Comparison of ENCODE assay signal across 11 mouse cellular contexts in the genomic region with DNA sequence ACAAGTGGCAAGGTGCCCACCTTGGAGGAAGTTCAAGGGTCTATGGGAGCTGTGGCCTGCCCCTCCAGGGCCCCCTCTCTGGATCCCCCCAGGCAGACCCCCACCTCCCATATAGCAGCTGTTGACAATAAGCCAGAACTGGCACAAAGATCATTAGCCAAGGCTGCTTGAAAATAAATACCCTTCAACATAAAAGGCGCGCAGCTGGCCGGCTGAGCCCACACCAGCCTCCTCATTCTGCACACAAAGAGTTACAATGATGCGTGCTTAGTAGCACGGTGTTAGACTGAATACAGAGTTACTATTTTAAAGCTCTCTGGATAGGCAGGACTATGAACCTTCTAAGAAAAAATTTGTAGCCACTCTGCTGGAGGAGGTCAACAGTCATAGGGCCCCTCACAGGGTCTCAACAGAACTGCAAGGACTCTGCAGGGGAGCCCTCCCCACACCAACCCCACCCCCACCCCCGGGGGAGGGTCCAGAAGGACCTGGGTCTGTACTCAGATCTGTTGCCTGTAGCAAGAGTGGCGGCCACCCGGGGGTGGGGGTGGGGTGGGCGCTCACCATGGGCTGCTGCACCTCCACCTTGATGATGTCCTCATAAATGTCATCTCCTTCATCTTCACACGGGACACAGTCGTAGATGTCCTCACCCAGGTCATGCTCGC. TPM values are rescaled to one million over a fixed set of nuclear protein-coding genes. Genes with fewer than 3 reads are reported as not detected.
A peak's percentile ranks its signal among the peaks of the same experiment; 100 is the strongest.
DNase-seq lines count a peak whose midpoint lies in the region; ATAC-seq lines count a peak whose summit lies in the region.
"Had no signal": no experiment of that assay in that cellular context is flagged by ENCODE, and none has a peak within 500 bp of the region (broad histone marks: within the 10 kb centered on the region; RNA-seq: fewer than 3 reads in every experiment).

No protein-coding gene starts in this region.

- H3K4me3 ChIP-seq in forebrain, embryonic 14.5 days (ENCODE audit: low read depth, low read length) = no peak overlapping the region
- H3K4me3 ChIP-seq in limb, embryonic 11.5 days (ENCODE audit: low read depth, low read length) = no peak overlapping the region
- no peak overlapping the region for H3K4me3 ChIP-seq in neural tube, embryonic 13.5 days
- H3K4me3 ChIP-seq: heart, embryonic 12.5 days had no signal

- ATAC-seq in forebrain, embryonic 14.5 days = peak; percentile 94
- ATAC-seq in limb, embryonic 11.5 days (ENCODE audit: insufficient number of reproducible peaks, low FRiP score, low TSS enrichment, low read depth) = no peak
- ATAC-seq in neural tube, embryonic 13.5 days (ENCODE audit: low read depth) = peak; percentile 83

- no peaks in the 10 kb centered on the region for H3K27me3 ChIP-seq in forebrain, embryonic 14.5 days (replicated peaks; ENCODE audit: control insufficient read depth, insufficient read depth, low read length)
- no peaks in the 10 kb centered on the region for H3K27me3 ChIP-seq in limb, embryonic 11.5 days (ENCODE audit: control insufficient read depth, insufficient read depth, low read length)
- H3K27me3 ChIP-seq in neural tube, embryonic 13.5 days = no peaks in the 10 kb centered on the region
- H3K27me3 ChIP-seq: heart, embryonic 12.5 days had no signal

- H3K4me1 ChIP-seq in forebrain, embryonic 14.5 days (ENCODE audit: control insufficient read depth, insufficient read depth, low read length) = peaks cover 22% of the 10 kb centered on the region
- peaks cover 21% of the 10 kb centered on the region for H3K4me1 ChIP-seq in limb, embryonic 11.5 days (ENCODE audit: control insufficient read depth, insufficient read depth, low read length)
- peaks cover 54% of the 10 kb centered on the region for H3K4me1 ChIP-seq in neural tube, embryonic 13.5 days (replicated peaks)

- H3K9me3 ChIP-seq in forebrain, embryonic 14.5 days (replicated peaks; ENCODE audit: control insufficient read depth, low read length) = no peaks in the 10 kb centered on the region
- no peaks in the 10 kb centered on the region for H3K9me3 ChIP-seq in limb, embryonic 11.5 days (ENCODE audit: control insufficient read depth, low read length)
- no peaks in the 10 kb centered on the region for H3K9me3 ChIP-seq in neural tube, embryonic 13.5 days
- H3K9me3 ChIP-seq: heart, embryonic 12.5 days had no signal

- 39% methylated on average over 12 of the region's 12 CpGs for WGBS in forebrain, embryonic 14.5 days
- 66% methylated on average over 12 of the region's 12 CpGs for WGBS in limb, embryonic 11.5 days
- WGBS in neural tube, embryonic 13.5 days = 34% methylated on average over 12 of the region's 12 CpGs

- DNase-seq in left cerebral cortex, postnatal 4 days = peak; percentile 78
- DNase-seq in left cerebral cortex, postnatal 25 days (ENCODE audit: low spot score in 2 of 2) = no peak
- DNase-seq in forebrain, embryonic 14.5 days (ENCODE audit: low spot score) = peak; percentile 90
- DNase-seq in limb, embryonic 11.5 days (ENCODE audit: low spot score) = peak; percentile 27
- DNase-seq in kidney, postnatal 14 days = no peak
- DNase-seq in adrenal gland, adult 18-20 months (ENCODE audit: low spot score in 2 of 2) = no peak
- DNase-seq in heart, postnatal 14 days = no peak
- DNase-seq: kidney, adult 11 months had no signal

- peak overlapping the region; percentile 14; the same call in 1 of the 2 replicates for H3K4me2 ChIP-seq in forebrain, embryonic 14.5 days (ENCODE audit: low read length)
- H3K4me2 ChIP-seq in limb, embryonic 11.5 days (ENCODE audit: low read depth, severe bottlenecking) = no peak overlapping the region
- H3K4me2 ChIP-seq in neural tube, embryonic 13.5 days = peak overlapping the region; percentile 13; the same call in 1 of the 2 replicates
- H3K4me2 ChIP-seq: heart, embryonic 12.5 days had no signal

- peak overlapping the region; percentile 93 for H3K27ac ChIP-seq in forebrain, embryonic 14.5 days (ENCODE audit: low read depth, low read length)
- peak overlapping the region; percentile 60; the same call in 1 of the 2 replicates for H3K27ac ChIP-seq in limb, embryonic 11.5 days (replicated peaks; ENCODE audit: low read depth, low read length)
- peak overlapping the region; percentile 91 for H3K27ac ChIP-seq in neural tube, embryonic 13.5 days (replicated peaks)

- intact Hi-C loops in left cerebral cortex, postnatal 4 days (cut with DNase I) = no loop called here
- intact Hi-C loops in left cerebral cortex, postnatal 25 days (cut with DNase I) = no loop called here
- intact Hi-C loops in heart, postnatal 14 days (cut with DNase I) = no loop called here

- H3K36me3 ChIP-seq in forebrain, embryonic 14.5 days (ENCODE audit: control insufficient read depth, insufficient read depth, low read length) = no peaks in the 10 kb centered on the region
- no peaks in the 10 kb centered on the region; the same call in 1 of the 2 replicates for H3K36me3 ChIP-seq in limb, embryonic 11.5 days (ENCODE audit: control insufficient read depth, insufficient read depth, low read length)
- no peaks in the 10 kb centered on the region for H3K36me3 ChIP-seq in neural tube, embryonic 13.5 days

- H3K9ac ChIP-seq in forebrain, embryonic 14.5 days (ENCODE audit: low read length) = peak overlapping the region; percentile 46; the same call in 1 of the 2 replicates
- H3K9ac ChIP-seq in limb, embryonic 11.5 days (ENCODE audit: low read length) = no peak overlapping the region
- H3K9ac ChIP-seq in neural tube, embryonic 13.5 days = peak overlapping the region; percentile 38; the same call in 1 of the 2 replicates
- H3K9ac ChIP-seq: heart, embryonic 12.5 days had no signal

RNA-seq across cellular contexts. Expression of gene Sardh, which starts 53.4 kb away (rescaled TPM):
- total RNA-seq in left cerebral cortex, postnatal 4 days (2021) = 1 to 10 TPM; 5.2 to 7.3 TPM
- total RNA-seq in left cerebral cortex, postnatal 25 days (2021) = 10 to 100 TPM in 1 of 2 experiments, 1 to 10 TPM in 1; 9.1 to 11.7 TPM
- polyA plus RNA-seq in forebrain, embryonic 14.5 days (2014; fragmentation: Nextera tagmentation; extraction: Ambion mirVana) = 4.2 and 4.7 TPM in 2 replicates
- 3.0 and 3.5 TPM in 2 replicates for polyA plus RNA-seq in limb, embryonic 11.5 days (2014; fragmentation: Nextera tagmentation; extraction: Ambion mirVana)
- polyA plus RNA-seq in neural tube, embryonic 13.5 days (2015; fragmentation: Nextera tagmentation; extraction: Ambion mirVana) = 5.0 and 6.3 TPM in 2 replicates
- 1 to 10 TPM; 7.0 to 9.2 TPM for total RNA-seq in adrenal gland, adult 18-20 months (2021)
- total RNA-seq in heart, postnatal 14 days (2021) = 10 to 100 TPM; 15.3 to 15.6 TPM
- total RNA-seq: megakaryocyte-erythroid progenitor cell, adult 5-6 weeks had no signal

Comparison
In these comparisons a context has a peak if more than half of its experiments do, and no peak if none do; other contexts are left out.
1. DNase-seq: peak in left cerebral cortex, postnatal 4 days (single experiment), forebrain, embryonic 14.5 days (single experiment) and limb, embryonic 11.5 days (single experiment); none in left cerebral cortex, postnatal 25 days (0 of 2), kidney, postnatal 14 days (single experiment), adrenal gland, adult 18-20 months (0 of 2) and heart, postnatal 14 days (0 of 2).
2. Peak in every context shown above with its lines, with median percentiles within 50 percentile points of each other: H3K27ac ChIP-seq.